Mouse (Mus musculus) gastrocnemius, postnatal 10 days (tissue): ENCODE data around the gene Smg9. TPM values are rescaled to one million over a fixed set of nuclear protein-coding genes. Genes with fewer than 3 reads are reported as not detected.

Experiments
- total RNA-seq, 2 experiments: library from RNA; stranded (reverse); gene quantifications; 2 replicates each; pipeline ENCODE4 v1.2.3; 2021

The Smg9 gene
- total RNA-seq, 2 experiments from 2014 or later: 15.4 to 17.1 TPM

Other genes with a start within 250 kb of the Smg9 start
- under 1 TPM; 0.26 to 0.81 TPM for gene Zfp114, start 224.6 kb upstream of the Smg9 start, total RNA-seq
- 1 to 10 TPM; 5.0 to 6.7 TPM for gene Zfp111, start 188.2 kb upstream of the Smg9 start, total RNA-seq
- 1 to 10 TPM; 1.6 to 2.4 TPM for gene Zfp109, start 162.1 kb upstream of the Smg9 start, total RNA-seq
- 1 to 10 TPM; 1.5 to 1.6 TPM for gene Zfp108, start 144.8 kb upstream of the Smg9 start, total RNA-seq
- 1 to 10 TPM; 2.9 to 4.2 TPM for gene Zfp93, start 129.2 kb upstream of the Smg9 start, total RNA-seq
- 1 to 10 TPM; 4.2 to 5.6 TPM for gene Zfp61, start 98.4 kb upstream of the Smg9 start, total RNA-seq
- 1 to 10 TPM; 2.1 to 4.0 TPM for gene Zfp94, start 83.0 kb upstream of the Smg9 start, total RNA-seq
- gene Tescl, start 65.7 kb upstream of the Smg9 start, total RNA-seq: not detected
- not detected for gene Lypd5, start 50.4 kb upstream of the Smg9 start, total RNA-seq
- 1 to 10 TPM in 1 of 2 experiments, under 1 TPM in 1; 0.14 to 1.8 TPM for gene Kcnn4, start 29.4 kb upstream of the Smg9 start, total RNA-seq
- under 1 TPM in 1 of 2 experiments, not detected in 1; 0.21 TPM for gene Irgc1, start 52.7 kb downstream of the Smg9 start, total RNA-seq
- 1 to 10 TPM; 2.0 to 3.0 TPM for gene Plaur, start 62.9 kb downstream of the Smg9 start, total RNA-seq
- gene Cadm4, start 82.4 kb downstream of the Smg9 start, total RNA-seq: 10 to 100 TPM; 14.7 to 17.4 TPM
- gene Zfp428, start 107.4 kb downstream of the Smg9 start, total RNA-seq: 10 to 100 TPM; 11.4 to 11.6 TPM
- gene AC161166.1, start 112.8 kb downstream of the Smg9 start, total RNA-seq: not detected
- 10 to 100 TPM; 12.8 to 15.3 TPM for gene Irgq, start 131.1 kb downstream of the Smg9 start, total RNA-seq
- not detected for gene Pinlyp, start 146.5 kb downstream of the Smg9 start, total RNA-seq
- gene Xrcc1, start 146.7 kb downstream of the Smg9 start, total RNA-seq: 10 to 100 TPM; 22.5 to 26.3 TPM
- gene Ethe1, start 187.9 kb downstream of the Smg9 start, total RNA-seq: 10 to 100 TPM in 1 of 2 experiments, 1 to 10 TPM in 1; 9.4 to 10.0 TPM
- gene Zfp575, start 188.0 kb downstream of the Smg9 start, total RNA-seq: under 1 TPM; 0.59 to 0.95 TPM
- gene Phldb3, start 211.1 kb downstream of the Smg9 start, total RNA-seq: under 1 TPM; 0.77 to 0.80 TPM
- not detected for gene Lypd3, start 236.9 kb downstream of the Smg9 start, total RNA-seq